Mouse (Mus musculus) v-Abl transformed pro-B cells (cell line): ENCODE measurements around the gene Retreg1.

Experiments
- in situ Hi-C, 2 experiments: fragments of 400-800 bp; cut with MboI; formaldehyde crosslinking; loops; one replicate each; pipeline ENCODE4 v1.15.1; 2025; ENCODE audit not compliant: unreplicated experiment in 2 of 2

The Retreg1 gene

DNA sequence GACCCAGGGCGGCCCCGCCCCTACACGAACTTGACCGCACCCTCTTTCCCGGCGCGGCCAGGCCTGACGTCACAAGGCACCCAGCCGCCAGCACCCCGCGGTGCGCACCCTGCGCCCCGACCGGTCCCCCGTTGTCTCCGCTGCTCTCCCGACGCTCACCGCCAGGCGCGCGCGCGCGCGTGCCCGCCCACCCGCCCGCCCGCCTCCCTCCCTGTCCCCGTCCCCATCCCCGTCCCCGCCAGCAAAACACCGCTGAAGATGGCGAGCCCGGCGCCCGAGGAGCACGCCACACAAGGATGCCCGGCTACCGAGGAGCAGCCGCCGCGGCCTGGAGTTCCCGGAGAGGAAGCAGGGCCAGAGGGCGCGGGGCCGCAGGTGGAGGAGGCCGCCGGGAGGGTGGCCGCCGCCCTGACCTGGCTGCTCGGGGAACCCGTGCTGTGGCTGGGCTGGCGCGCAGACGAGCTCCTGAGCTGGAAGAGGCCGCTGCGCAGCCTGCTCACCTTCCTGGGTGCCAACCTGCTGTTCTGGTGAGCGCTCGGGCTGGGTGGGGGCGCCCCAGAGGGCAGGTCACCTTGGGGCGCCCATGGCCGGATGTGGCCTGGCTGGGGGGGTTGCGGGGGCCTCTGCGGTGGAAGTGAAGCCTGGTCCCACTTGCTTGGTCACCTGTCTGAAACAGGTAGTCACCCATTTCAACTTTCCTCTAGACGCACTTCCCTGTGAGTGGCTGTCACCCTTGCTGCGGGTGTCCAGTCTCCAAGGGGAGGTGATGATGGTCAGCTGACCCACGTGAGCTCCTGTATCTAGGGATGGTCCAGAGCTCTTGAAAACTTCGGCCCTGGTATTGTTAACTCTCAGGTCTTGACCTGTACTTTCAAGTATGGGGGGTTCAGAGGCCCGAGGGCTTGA, at the start of gene Retreg1:
Retreg1 (plus strand) TSS at position 95 of the 906 bp plus-strand sequence.
- in situ Hi-C loops, result loop anchor here in 1 of 2 experiments (25.0 kb wide), 1 partner anchor 1794 kb away; the partner anchor contains the start of gene Otulin

DNA sequence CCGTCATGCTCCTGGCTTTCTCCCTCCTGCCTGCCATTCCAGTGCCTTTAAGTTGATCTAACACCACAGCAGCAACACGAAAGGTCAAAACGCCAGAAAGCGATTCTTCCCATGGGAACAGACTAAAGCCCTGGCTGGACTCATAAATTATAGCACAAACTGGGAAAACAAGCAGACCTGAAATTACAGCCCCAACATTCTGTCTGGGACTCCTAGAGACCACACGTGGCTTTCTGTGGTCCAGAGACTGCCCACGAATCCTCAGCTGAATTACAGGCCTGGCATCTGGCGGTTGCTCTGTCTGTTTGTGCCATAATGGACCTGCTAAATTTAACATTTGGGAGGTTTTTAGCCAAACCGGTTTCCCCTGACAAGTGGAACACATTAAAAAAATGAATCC, 48.9 kb upstream of the Retreg1 start:
- in situ Hi-C loops, result no loop called here

DNA sequence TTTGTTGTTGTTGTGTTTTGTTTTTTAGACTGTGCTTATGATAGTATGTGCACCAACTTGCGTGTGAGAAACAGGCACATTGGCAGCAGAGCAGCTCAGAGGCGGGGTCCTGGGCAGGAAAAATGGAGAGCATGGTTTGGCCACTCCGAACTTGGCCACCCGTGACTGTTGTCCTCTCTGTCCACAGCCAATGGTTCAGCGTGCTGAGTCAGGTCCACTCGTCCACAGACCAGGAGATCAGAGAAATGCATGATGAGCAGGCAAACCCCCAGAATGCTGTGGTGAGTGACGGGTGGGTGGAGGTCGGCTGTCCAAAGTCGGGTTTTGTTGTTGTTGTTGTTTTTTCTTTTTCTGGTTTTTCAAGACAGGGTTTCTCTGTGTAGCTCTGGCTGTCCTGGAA, 47.5 kb upstream of the Retreg1 start:
- in situ Hi-C loops, result no loop called here

DNA sequence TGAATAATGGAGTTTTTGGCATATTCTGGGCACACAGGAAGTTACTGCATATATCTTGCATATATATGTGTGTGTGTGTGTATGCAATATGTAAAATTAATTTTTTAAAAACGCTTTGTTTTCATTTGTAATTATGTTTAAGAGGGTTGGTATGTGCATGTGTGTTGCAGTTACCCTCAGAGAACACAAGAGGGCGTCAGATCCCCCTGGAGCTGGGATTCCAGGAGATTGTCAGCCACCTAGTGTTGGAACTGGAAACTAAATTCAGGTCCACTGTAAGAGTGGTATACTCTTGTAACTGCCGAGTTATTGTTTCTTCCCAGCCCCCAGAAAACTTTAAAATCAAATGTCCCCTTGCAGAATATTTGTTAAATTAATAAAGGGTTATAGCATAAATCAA, 46.6 kb upstream of the Retreg1 start:
- in situ Hi-C loops, result no loop called here

DNA sequence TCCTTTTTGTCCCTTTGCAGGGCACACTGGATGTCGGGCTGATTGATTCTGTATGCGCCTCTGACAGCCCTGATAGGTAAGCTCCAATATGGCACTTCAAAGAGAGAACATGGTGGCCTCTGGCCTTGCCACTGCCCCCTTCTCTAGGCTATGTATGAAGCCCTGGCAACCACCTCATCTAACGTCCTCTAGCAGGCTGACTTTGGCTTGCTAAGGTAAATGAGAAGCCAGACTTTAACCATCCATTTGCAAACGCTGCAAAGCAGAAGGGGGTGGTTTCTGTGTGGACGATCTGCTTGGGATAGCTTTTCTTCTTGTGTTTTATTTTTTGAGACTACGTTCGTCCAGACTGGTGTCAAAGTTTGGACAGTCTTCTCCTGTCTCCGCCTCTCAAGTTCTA, 45.8 kb upstream of the Retreg1 start:
- in situ Hi-C loops, result no loop called here

DNA sequence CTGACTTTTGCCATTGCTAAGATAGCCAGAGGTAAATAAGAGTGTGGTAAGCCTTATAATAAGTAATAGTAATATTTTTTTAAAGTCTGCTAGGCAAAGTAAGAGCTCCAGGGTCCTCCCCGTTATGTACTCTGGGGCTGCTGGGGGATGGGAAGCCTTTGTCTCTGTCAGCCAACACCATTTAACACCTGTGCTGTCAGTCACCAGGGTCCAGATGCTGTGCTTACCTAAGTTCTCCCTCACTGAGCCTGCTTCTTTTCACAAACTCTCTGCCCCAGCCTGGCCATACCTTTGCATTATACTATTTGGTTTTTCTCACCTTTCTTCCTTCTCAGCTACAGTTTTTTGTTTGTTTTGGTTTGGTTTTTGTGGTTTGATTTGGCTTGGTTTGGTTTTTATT, 45.1 kb upstream of the Retreg1 start:
- in situ Hi-C loops, result no loop called here

DNA sequence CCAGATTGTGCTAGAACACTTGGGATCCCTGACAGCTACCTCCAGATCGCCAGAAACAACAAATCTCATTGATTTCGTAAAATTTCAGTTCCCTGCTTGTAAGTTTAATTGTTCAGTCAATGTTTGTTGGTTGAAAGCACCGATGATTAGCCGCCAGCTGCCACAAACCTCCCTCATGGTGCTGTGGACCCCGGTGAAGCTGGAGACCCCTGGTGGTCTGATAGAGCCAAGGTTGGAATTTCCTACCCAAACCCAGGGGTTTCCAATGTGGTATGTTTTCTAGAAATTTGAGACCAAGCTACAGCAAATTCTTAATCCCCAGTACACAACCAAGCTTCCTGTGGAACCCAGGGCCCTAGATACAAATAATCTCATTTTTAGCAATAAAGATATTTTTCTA, 41.3 kb upstream of the Retreg1 start:
- in situ Hi-C loops, result loop anchor here (10.0 kb wide), 2 partner anchors 93 to 173 kb away; no protein-coding TSS in a partner anchor

DNA sequence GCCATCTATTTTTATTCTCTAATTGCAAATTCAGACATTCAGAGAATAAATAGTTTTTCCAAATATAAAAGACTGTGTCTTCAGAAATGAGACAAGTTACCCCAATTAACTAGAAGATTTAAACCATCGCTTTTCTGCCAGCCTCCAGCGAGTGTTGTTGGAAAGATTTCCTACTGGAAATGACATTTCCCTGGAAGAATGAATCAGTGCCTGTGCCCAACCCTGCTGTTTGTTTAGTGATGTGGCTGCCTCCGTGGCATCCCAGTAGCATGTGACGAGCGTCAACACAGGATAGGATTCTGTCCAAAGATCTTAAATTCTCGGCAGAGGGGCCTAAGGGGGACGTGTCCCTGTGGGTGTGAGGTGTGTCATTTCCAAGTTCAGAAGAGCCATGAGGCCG, 40.8 kb upstream of the Retreg1 start:
- in situ Hi-C loops, result loop anchor here (10.0 kb wide), 2 partner anchors 93 to 173 kb away; no protein-coding TSS in a partner anchor

DNA sequence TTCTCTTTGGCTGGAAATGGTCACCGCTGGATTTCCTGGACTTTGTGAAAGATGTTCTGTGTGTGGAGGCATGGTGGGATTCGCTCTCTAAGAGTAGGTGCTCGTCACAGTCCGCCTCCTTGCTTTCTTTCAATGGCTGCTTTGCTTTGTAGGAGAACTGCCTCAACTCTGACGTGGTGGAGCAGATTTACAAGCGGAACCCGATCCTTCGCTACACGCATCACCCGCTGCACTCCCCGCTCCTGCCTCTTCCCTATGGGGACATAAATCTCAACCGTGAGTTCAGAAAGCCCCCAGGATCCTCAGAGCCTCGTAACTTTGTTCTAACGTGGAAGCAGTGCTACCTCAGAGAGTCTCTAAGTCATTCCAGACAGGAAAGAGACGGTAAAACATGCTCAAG, 39.9 kb upstream of the Retreg1 start:
- in situ Hi-C loops, result loop anchor here (10.0 kb wide), 2 partner anchors 92 to 172 kb away; no protein-coding TSS in a partner anchor

DNA sequence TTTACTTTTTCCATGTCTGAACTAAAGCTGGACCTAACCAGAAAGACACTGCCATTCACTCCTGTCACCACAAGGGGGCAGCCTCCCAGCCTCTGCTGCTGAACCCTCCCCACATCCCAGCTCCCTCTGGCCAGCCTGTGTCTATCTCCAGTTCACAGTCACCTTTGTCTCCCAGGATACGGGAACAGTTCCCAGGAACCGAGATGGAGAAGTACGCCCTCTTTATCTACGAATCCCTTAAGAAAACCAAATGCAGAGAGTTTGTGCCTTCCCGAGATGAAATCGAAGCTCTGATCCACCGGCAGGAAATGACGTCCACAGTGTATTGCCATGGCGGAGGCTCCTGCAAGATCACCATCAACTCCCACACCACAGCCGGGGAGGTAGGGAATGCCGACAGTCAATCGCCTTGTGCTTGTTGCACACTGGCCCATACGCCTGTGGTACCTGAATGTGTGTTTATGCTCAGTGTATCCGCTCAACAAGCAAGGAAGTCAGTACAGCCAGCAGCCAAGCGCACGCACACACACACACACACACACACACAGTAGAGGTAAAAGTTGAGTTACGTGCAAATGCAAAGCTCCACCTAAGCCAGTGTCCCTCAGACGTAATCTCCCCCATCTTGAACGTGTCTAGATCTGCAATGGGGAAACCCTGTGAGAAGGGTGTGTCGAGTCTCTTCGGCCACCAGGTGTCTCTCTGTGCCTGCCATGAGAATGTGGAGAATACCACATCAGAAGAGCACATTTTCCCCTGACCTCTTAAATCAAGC, 37.5 kb upstream of the Retreg1 start:
- in situ Hi-C loops, result loop anchor here (5.0 to 10.0 kb wide), 4 partner anchors 89 to 522 kb away; no protein-coding TSS in a partner anchor

DNA sequence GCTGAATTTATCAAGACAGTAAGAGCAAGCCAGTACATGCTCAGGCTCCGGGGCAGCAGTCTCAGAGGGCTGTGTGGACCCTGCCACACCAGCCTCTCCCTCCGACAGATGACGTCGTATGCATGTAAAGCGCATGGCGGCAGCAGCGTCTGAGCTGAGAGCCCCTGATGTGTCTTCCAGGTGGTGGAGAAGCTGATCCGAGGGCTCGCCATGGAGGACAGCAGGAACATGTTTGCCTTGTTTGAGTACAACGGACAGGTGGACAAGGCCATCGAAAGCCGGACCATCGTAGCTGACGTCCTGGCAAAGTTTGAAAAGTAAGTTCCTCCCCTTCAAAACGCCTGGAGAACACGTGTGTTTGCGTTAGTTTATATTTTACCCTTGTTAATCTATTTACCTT, 36.6 kb upstream of the Retreg1 start:
- in situ Hi-C loops, result loop anchor here (5.0 to 10.0 kb wide), 4 partner anchors 88 to 521 kb away; no protein-coding TSS in a partner anchor

DNA sequence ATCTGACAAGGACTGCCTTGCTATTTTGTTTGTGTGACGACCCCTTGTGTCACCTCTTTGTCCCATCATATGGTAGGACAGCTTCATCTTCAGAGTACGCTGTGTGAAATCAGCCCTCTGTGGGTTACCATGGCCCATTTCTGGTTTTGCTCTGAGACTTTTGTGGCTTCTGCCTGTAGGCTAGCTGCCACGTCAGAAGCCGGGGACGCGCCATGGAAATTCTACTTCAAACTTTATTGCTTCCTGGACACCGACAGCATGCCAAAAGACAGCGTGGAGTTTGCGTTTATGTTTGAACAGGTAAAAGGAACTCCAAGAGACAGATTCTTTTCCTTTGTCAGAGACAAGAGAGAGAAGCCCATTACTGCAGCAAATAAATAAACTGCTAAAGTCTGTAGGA, 36.1 kb upstream of the Retreg1 start:
- in situ Hi-C loops, result loop anchor here (5.0 to 10.0 kb wide), 4 partner anchors 88 to 520 kb away; no protein-coding TSS in a partner anchor

DNA sequence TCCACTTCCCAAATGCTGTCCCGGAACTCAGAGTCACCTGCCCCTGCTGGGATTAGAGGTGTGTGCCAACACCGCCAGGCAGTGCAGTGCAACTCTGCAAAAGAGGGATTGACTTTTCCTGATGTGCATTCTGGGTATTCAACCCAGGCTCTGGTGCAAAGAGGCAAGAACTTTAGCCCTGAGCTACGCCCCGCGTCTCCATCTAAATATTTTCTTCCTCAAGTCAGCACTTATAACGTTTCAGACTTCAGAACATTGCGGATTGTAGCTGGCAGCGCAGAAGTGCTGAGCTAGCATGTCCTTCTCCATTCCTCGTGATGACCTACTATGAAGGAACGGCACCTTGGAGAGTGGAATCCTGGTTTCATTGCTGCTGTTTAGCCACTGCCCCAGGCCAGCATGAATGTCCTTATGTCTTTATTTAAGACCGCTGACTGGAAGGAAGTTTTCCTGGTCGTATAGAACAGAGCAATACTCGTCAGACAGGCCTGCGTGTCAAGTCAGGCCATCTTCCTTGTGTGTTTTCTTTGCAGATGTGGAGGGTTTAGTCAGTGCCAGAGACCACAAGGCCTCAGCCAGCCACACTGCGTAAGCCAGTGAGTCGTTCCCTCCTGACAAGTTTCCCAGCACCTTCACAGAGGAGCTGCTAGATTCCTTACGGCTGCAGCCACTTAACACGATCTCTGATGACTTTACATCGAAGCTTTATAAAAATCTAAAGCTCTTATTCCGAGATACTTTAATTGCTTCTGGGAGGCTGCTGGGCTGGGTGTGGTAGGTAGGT, 34.1 kb upstream of the Retreg1 start:
- in situ Hi-C loops, result loop anchor here (5.0 to 10.0 kb wide), 4 partner anchors 86 to 518 kb away; no protein-coding TSS in a partner anchor

DNA sequence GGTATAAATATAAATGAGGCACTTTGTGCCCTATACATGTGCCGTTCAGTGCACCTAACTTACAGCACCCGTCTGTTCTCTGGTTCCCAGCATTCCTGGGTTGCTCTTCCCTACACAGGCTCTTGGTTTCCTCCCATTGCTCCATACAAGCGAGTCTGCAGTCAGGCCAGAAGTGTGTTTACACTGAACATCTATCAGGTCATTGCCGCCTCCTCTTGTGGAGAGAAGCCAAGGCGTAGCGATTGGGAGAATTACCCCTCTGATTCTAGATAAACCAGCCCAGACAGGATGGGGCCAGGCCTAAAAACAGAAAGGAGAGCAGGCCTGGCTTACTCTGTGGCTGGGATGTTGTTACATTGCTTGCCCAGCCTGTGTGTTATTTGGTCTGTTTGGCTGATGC, 33.3 kb upstream of the Retreg1 start:
- in situ Hi-C loops, result loop anchor here (5.0 to 10.0 kb wide), 4 partner anchors 85 to 518 kb away; no protein-coding TSS in a partner anchor

DNA sequence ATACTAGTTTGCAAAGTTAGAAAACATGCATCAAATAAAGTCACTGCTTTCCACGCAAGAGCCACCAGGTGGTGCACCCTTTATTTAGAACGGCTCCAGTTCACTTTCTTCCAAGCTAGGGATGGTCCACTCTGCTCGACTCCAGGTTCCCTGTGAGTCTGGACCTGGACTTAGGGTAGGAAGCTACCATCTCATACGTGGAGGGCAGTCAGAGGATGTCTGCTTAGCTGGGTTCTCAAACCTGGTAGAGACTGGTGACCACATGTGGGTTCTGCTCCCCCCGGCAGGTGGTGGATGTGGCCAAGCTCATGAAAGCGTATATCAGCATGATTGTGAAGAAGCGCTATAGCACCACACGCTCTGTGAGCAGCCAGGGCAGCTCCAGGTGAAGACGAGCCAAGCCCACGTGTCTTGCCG, 31.1 kb upstream of the Retreg1 start:
- in situ Hi-C loops, result no loop called here

DNA sequence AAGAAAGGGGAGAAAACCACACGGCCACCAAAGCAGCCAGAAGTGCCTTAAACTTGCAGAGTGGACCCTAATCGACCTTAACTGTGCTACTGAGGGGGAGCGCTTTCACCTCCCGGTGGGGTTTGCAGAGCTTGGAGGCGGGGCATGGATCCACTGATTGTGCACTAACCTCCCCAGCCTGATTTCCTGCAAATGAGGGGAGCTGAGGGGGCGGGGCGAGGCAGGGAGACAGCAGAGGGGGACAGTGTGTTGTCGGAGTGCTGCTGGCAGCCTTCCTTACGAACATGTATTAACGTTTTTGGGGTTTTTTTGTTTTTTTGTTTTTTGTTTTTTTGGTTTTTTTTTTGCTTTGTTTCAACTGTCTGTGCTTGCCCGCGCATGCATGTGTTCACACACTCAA, 30.5 kb upstream of the Retreg1 start:
- in situ Hi-C loops, result no loop called here

DNA sequence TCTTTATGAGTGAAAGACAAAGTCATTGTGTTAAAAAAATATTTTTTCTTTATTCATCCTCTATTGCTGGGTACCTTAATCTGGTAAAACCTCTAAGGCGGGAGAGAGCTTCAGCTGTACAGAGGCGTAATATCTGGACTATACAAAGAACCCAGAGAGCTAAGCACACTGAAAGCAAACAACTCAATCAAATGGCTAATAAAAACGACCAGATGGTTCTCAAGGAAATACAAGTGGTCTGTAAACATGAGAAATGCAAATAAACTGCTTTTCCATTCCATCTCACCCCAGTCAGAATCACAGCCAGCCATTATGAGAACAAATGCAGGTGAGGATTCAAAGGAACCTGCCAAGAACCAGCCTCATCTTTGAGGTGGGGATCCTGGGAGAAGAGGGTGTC, 28.4 kb upstream of the Retreg1 start:
- in situ Hi-C loops, result no loop called here

DNA sequence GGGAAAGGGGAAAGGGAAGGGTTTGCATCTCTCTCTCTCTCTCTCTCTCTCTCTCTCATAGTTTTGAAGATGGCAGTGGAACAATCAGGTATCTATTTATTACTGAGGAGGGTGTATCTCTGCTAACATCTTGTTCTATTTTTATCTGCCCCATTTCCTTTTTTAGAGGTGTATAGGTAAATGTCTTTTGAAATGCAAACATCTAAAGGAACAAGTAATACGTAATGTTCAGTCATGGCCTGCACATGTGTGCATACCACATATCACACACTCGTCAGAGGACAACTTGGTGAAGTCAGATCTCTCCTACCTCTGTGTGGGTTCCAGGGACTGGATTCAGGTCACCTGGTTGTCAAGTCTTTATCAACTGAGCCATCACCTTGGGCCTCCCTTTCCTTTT, 25.8 kb upstream of the Retreg1 start:
- in situ Hi-C loops, result no loop called here

DNA sequence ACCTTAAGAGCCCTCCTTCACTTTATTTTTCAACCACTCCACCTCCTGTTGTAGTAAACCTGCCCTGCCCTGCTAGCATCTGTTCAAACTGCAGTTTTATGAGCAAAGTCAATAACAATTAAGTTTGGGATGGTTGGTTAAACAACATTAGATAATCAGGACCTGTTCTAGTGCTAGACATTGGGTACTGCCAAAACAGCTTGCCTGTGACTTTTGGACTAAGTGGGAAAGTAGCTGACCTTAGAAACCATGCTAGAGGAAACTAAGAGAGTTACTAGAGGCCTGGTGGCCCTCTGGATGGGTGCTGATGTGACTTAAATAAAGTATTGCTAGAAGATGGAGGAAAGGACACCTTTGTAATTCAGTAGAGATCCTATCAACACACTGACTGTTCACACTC, 21.0 kb upstream of the Retreg1 start:
- in situ Hi-C loops, result no loop called here

DNA sequence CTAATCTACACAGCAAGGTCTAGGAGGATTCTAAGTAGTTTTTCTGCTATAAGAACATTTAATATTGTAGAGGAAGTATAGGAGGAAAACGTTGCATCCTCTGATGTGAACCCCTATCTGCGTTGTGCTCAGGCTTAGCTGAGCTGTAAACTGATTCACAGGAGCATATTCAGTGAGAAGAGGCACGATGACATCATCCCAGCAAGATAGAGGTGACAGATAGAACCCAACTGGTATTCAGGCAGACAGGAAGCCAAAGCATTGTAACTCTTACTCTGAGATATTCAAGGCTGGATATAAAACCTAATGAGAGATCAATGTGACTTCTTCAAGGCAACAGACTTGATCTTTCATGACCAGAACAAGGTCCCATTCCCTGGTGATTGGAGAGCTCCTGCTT, 20.3 kb upstream of the Retreg1 start:
- in situ Hi-C loops, result no loop called here
